Mouse (Mus musculus) B cell, adult 62 days (primary cell): ENCODE results near the gene Ttll8. TPM values are rescaled to one million over a fixed set of nuclear protein-coding genes. Genes with fewer than 3 reads are reported as not detected.

Source experiments
- total RNA-seq: library from RNA; stranded (reverse); gene quantifications from 4 replicates; pipeline ENCODE4 v1.2.4, GENCODE M21; 2023

The Ttll8 gene
- total RNA-seq = not detected in 4 replicates

DNA sequence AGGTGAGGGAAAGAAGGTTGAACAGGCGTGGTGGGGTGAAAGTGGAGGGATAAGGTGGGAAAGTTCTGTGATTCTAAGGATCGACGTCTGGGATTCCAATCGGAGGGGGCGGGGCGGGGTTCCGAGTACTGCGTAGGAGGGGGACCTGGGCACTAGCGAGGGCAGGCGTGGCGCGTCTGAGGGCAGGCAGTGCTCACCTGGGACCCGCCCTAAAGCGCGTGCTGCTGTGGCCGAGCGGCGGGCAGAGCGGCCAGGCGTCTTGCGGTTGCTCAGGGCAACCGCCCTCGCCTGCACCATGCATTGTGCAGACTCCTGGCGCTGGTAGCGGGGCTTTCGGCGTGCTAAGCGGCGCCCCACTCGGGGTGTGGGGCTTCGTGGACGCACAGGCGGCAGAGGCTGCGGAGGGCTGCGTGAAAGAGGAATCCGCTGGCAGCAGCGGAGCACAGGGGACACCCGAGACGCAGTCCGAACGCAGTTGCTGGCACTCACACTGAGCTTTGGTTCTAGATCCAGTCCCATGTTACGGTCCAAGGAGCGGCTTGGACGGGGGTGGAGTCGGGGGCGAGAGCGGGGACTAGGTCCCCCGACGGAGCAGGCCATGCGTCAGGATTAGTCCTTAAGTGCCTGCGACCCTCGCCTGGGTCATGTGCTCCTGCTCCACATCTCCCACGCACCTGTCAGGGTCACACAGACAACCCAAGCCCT lies at the start of gene Ttll8:
TSS of gene Ttll8 (minus strand) at position 51 of the 705 bp plus-strand sequence.

GRCm38 (mm10) chr15:88982534-88983079 lies 28.4 kb upstream of the Ttll8 start, which contains the start of gene Mov10l1:
Mov10l1 (plus strand) TSS chr15:88982909.

DNA sequence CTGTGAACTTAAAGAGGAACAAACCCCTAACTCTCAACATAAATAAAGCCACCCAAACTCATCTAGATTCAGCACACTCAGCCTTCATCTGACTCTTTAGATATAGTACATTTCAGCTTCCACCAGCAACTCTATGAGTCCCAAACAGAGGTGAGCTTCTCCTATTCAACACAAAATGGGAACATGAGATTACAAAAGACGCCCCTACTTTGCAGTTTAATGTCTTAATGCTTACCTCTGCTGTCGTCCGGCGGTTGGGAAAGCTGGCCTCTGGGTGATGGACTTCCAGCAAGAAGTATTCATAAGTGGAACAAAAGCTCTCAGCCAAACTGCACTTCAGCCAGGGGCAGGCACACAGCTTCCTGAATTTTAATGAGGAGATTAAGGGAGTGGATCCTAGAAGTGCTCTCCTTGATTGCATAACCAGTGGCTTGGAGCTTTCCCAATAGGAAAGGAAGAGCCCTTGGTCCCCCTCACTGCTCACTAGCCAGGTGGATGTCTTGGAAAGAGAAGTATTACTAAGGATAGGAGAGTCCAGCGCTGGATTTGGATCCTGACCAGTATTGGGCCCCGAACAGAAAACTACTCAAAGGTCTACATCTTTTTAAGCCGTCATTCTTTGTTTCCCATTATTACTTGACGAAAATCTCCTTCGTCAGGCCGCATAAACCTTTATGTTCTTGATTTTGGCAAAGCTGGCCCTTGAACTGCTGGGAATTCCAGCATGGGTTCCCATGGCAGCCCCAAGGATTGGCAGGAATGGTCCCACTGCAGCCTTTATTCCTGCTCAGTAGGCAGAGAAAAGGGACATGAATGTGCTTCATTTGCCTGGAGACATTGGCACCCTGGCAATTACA lies 24.3 kb upstream of the Ttll8 start, which contains the start of gene Mlc1:
TSS of gene Mlc1 (minus strand) at position 727 of the 857 bp plus-strand sequence.

GRCm38 (mm10) chr15:88861772-88862622 lies 92.2 kb downstream of the Ttll8 start, which contains the start of gene Pim3:
Pim3 (plus strand) TSS chr15:88862186.

Other genes starting within 250 kb of the Ttll8 start
- 110 to 125 TPM (median 113 TPM) in 4 replicates for gene Brd1, start 220.2 kb downstream of the Ttll8 start, total RNA-seq
- gene Zbed4, start 202.8 kb downstream of the Ttll8 start, total RNA-seq = 30.8 to 33.4 TPM (median 32.7 TPM) in 4 replicates
- gene Alg12, start 135.1 kb downstream of the Ttll8 start, total RNA-seq = 17.9 to 20.3 TPM (median 19.7 TPM) in 4 replicates
- gene Creld2, start 134.8 kb downstream of the Ttll8 start, total RNA-seq = 29.7 to 34.6 TPM (median 32.8 TPM) in 4 replicates
- gene Pim3, start 92.2 kb downstream of the Ttll8 start, total RNA-seq = 132 to 156 TPM (median 147 TPM) in 4 replicates
- gene Mlc1, start 24.6 kb upstream of the Ttll8 start, total RNA-seq = not detected in 4 replicates
- gene Mov10l1, start 28.5 kb upstream of the Ttll8 start, total RNA-seq = not detected in 4 replicates
- not detected in 4 replicates for gene Panx2, start 105.3 kb upstream of the Ttll8 start, total RNA-seq
- 50.2 to 57.3 TPM (median 52.9 TPM) in 4 replicates for gene Trabd, start 120.7 kb upstream of the Ttll8 start, total RNA-seq
- 23.2 to 26.5 TPM (median 23.9 TPM) in 4 replicates for gene Selenoo, start 134.7 kb upstream of the Ttll8 start, total RNA-seq
- gene Tubgcp6, start 168.7 kb upstream of the Ttll8 start, total RNA-seq = 55.4 to 58.7 TPM (median 55.8 TPM) in 4 replicates
- gene Hdac10, start 174.3 kb upstream of the Ttll8 start, total RNA-seq = 83.7 to 94.1 TPM (median 89.5 TPM) in 4 replicates
- 14.5 to 18.8 TPM (median 16.9 TPM) in 4 replicates for gene Mapk12, start 186.3 kb upstream of the Ttll8 start, total RNA-seq
- gene Mapk11, start 195.2 kb upstream of the Ttll8 start, total RNA-seq = 73.3 to 78.7 TPM (median 77.4 TPM) in 4 replicates
- gene Plxnb2, start 226.4 kb upstream of the Ttll8 start, total RNA-seq = 9.1 to 12.3 TPM (median 11.3 TPM) in 4 replicates
- gene Dennd6b, start 242.1 kb upstream of the Ttll8 start, total RNA-seq = 29.9 to 37.7 TPM (median 32.6 TPM) in 4 replicates